ENCODE assay signal across 13 mouse cellular contexts in the genomic region with DNA sequence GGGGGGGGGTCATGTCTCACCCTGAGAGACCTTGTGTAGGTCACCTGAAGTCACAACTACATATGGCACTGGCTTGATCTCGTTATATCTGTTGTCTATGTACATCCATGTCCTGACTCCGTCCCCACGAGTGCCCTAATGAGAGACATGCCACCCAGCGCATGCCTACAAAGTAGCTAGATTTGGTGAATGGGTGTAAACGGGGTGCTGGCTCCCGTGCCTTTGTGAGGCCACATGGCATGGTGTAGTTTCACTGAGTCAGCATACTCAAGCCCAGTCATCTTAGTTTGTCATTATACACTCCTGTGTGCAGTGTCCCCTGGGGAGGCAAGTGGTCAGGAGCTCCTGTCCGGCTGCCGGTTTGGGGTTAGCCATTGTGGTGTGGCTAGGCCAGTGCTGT. TPM values are rescaled to one million over a fixed set of nuclear protein-coding genes. Genes with fewer than 3 reads are reported as not detected.
DNase-seq lines count a peak whose midpoint lies in the region; ATAC-seq and TF ChIP-seq lines count a peak whose summit lies in the region.
"Had no signal": no experiment of that assay in that cellular context is flagged by ENCODE, and none has a peak within 500 bp of the region (broad histone marks: within the 10 kb centered on the region; RNA-seq: fewer than 3 reads in every experiment).

No protein-coding gene starts in this region.

- peak overlapping the region; percentile 96 for H3K4me3 ChIP-seq in liver, embryonic 11.5 days (ENCODE audit: low read depth, low read length)
- peak overlapping the region; percentile 82 for H3K4me3 ChIP-seq in G1E (ENCODE audit: low read depth, low read length)
- peak overlapping the region; percentile 100 for H3K4me3 ChIP-seq in forebrain, embryonic 12.5 days (replicated peaks)
- H3K4me3 ChIP-seq in liver, embryonic 16.5 days (ENCODE audit: low read depth, low read length): peak overlapping the region; percentile 85

- H3K9ac ChIP-seq in liver, embryonic 11.5 days (ENCODE audit: low read depth, low read length): peak overlapping the region; percentile 99
- 0 out of 2 replicates have a peak overlapping the region, but pooled peaks have one; percentile 99 for H3K9ac ChIP-seq in forebrain, embryonic 12.5 days
- H3K9ac ChIP-seq in liver, embryonic 16.5 days (ENCODE audit: low read depth, low read length): peak overlapping the region; percentile 95

- H3K36me3 ChIP-seq in liver, embryonic 11.5 days (ENCODE audit: control insufficient read depth, insufficient read depth, low read length): peaks cover 40% of the 10 kb centered on the region
- peaks cover 57% of the 10 kb centered on the region for H3K36me3 ChIP-seq in G1E (replicated peaks)
- H3K36me3 ChIP-seq in forebrain, embryonic 12.5 days (replicated peaks): peaks cover 54% of the 10 kb centered on the region
- peaks cover 28% of the 10 kb centered on the region for H3K36me3 ChIP-seq in liver, embryonic 16.5 days (ENCODE audit: control insufficient read depth, insufficient read depth)

- WGBS in liver, embryonic 11.5 days: 81% methylated on average over 8 of the region's 8 CpGs
- 88% methylated on average over 8 of the region's 8 CpGs for WGBS in forebrain, embryonic 12.5 days
- WGBS in liver, embryonic 16.5 days (ENCODE audit: insufficient replicate concordance): 69% methylated on average over 8 of the region's 8 CpGs

- peak overlapping the region; percentile 85 for H3K4me2 ChIP-seq in liver, embryonic 11.5 days
- peak overlapping the region; percentile 84 for H3K4me2 ChIP-seq in forebrain, embryonic 12.5 days
- H3K4me2 ChIP-seq in liver, embryonic 16.5 days (ENCODE audit: low read depth, low read length): peak overlapping the region; percentile 92

- TF ChIP-seq CTCF in G1E (IDR thresholded peaks at IDR 0.05; ENCODE audit: low read depth, low read length): no peak

- H3K4me1 ChIP-seq in liver, embryonic 11.5 days (replicated peaks; ENCODE audit: control insufficient read depth, insufficient read depth, low read length): peaks cover 40% of the 10 kb centered on the region
- peaks cover 68% of the 10 kb centered on the region for H3K4me1 ChIP-seq in G1E (ENCODE audit: insufficient read depth, low read depth, low read length)
- H3K4me1 ChIP-seq in forebrain, embryonic 12.5 days: peaks cover 18% of the 10 kb centered on the region
- H3K4me1 ChIP-seq in liver, embryonic 16.5 days (ENCODE audit: control insufficient read depth, low read depth, low read length): peaks cover 40% of the 10 kb centered on the region

- no peak for DNase-seq in liver, embryonic 11.5 days (ENCODE audit: low spot score)
- DNase-seq in liver: no peak
- no peak for DNase-seq in G1E (ENCODE audit: low spot score)
- DNase-seq in embryo, embryonic 11 days: no peak
- no peak for DNase-seq in spleen, postnatal 10 days (ENCODE audit: low spot score in 2 of 2)
- DNase-seq: cerebellum, postnatal 36 days; right cerebral cortex, adult 18-20 months; thymus, postnatal 25 days had no signal

- peak overlapping the region; percentile 30; the same call in 1 of the 2 replicates for H3K27ac ChIP-seq in liver, embryonic 11.5 days (ENCODE audit: low read depth, low read length)
- H3K27ac ChIP-seq in forebrain, embryonic 12.5 days: no peak overlapping the region
- no peak overlapping the region for H3K27ac ChIP-seq in liver, embryonic 16.5 days (ENCODE audit: low read length)
- H3K27ac ChIP-seq: macrophage had no signal

- H3K9me3 ChIP-seq in liver, embryonic 11.5 days (ENCODE audit: control insufficient read depth, low read length): no peaks in the 10 kb centered on the region
- H3K9me3 ChIP-seq in G1E (replicated peaks): no peaks in the 10 kb centered on the region
- no peaks in the 10 kb centered on the region for H3K9me3 ChIP-seq in forebrain, embryonic 12.5 days
- no peaks in the 10 kb centered on the region for H3K9me3 ChIP-seq in liver, embryonic 16.5 days (replicated peaks; ENCODE audit: control insufficient read depth, low read length)

- ATAC-seq in liver, embryonic 11.5 days (replicated peaks; ENCODE audit: low FRiP score): no peak
- ATAC-seq in G1E (ENCODE audit: extremely low read depth, insufficient number of reproducible peaks, low FRiP score, poor library complexity, severe bottlenecking): no peak
- no peak for ATAC-seq in forebrain, embryonic 12.5 days (ENCODE audit: low FRiP score)
- no peak for ATAC-seq in liver, embryonic 16.5 days (ENCODE audit: low read depth)

- no peaks in the 10 kb centered on the region for H3K27me3 ChIP-seq in liver, embryonic 11.5 days (replicated peaks; ENCODE audit: control insufficient read depth, insufficient read depth, low read length)
- H3K27me3 ChIP-seq in G1E (ENCODE audit: insufficient read depth, low read length): no peaks in the 10 kb centered on the region; the same call in 1 of the 2 replicates
- H3K27me3 ChIP-seq in forebrain, embryonic 12.5 days: no peaks in the 10 kb centered on the region
- no peaks in the 10 kb centered on the region for H3K27me3 ChIP-seq in liver, embryonic 16.5 days (ENCODE audit: control insufficient read depth, insufficient read depth, low read depth, low read length)

RNA-seq across cellular contexts. Expression of gene Tfdp1, which starts 2.1 kb away (rescaled TPM):
- polyA plus RNA-seq in liver, embryonic 11.5 days (2014; fragmentation: Nextera tagmentation; extraction: Ambion mirVana): 217 and 230 TPM in 2 replicates
- total RNA-seq in G1E (2014; fragmentation: Nextera tagmentation) (237 and 247 TPM in 2 replicates), G1E (2017) (129 and 155 TPM in 2 replicates)
- polyA plus RNA-seq in G1E (2012): 29.6 and 68.6 TPM in 2 replicates
- 200 and 203 TPM in 2 replicates for polyA plus RNA-seq in forebrain, embryonic 12.5 days (2016; fragmentation: Nextera tagmentation; extraction: Ambion mirVana)
- 65.6 and 74.1 TPM in 2 replicates for polyA plus RNA-seq in liver, embryonic 16.5 days (2015; fragmentation: Nextera tagmentation; extraction: Ambion mirVana)

RNA-seq across cellular contexts. Expression of gene Tmco3, which starts 52.7 kb away (rescaled TPM):
- polyA plus RNA-seq in liver, embryonic 11.5 days (2014; fragmentation: Nextera tagmentation; extraction: Ambion mirVana): 18.8 and 19.7 TPM in 2 replicates
- total RNA-seq in G1E (2014; fragmentation: Nextera tagmentation) (5.8 and 7.0 TPM in 2 replicates), G1E (2017) (9.3 and 12.6 TPM in 2 replicates)
- polyA plus RNA-seq in G1E (2012): 10.2 and 13.4 TPM in 2 replicates
- 38.8 and 45.8 TPM in 2 replicates for polyA plus RNA-seq in forebrain, embryonic 12.5 days (2016; fragmentation: Nextera tagmentation; extraction: Ambion mirVana)
- polyA plus RNA-seq in liver, embryonic 16.5 days (2015; fragmentation: Nextera tagmentation; extraction: Ambion mirVana): 5.0 and 6.0 TPM in 2 replicates

RNA-seq across cellular contexts. Expression of gene Dcun1d2, which starts 52.7 kb away (rescaled TPM):
- polyA plus RNA-seq in liver, embryonic 11.5 days (2014; fragmentation: Nextera tagmentation; extraction: Ambion mirVana): 20.9 and 22.0 TPM in 2 replicates
- total RNA-seq in G1E (2014; fragmentation: Nextera tagmentation): 15.7 and 19.5 TPM in 2 replicates
- 24.0 and 28.5 TPM in 2 replicates for total RNA-seq in G1E (2017)
- 2.9 and 4.6 TPM in 2 replicates for polyA plus RNA-seq in G1E (2012)
- polyA plus RNA-seq in forebrain, embryonic 12.5 days (2016; fragmentation: Nextera tagmentation; extraction: Ambion mirVana): 32.4 and 33.1 TPM in 2 replicates
- 6.9 and 7.1 TPM in 2 replicates for polyA plus RNA-seq in liver, embryonic 16.5 days (2015; fragmentation: Nextera tagmentation; extraction: Ambion mirVana)

RNA-seq across cellular contexts. Expression of gene Atp4b, which starts 56.0 kb away (rescaled TPM):
- not detected in 2 replicates for polyA plus RNA-seq in liver, embryonic 11.5 days (2014; fragmentation: Nextera tagmentation; extraction: Ambion mirVana)
- total RNA-seq in G1E (2014; fragmentation: Nextera tagmentation) (not detected in 2 replicates), G1E (2017) (0.33 TPM in 1 of 2 replicates, not detected in the other)
- polyA plus RNA-seq in G1E (2012): not detected in 2 replicates
- polyA plus RNA-seq in forebrain, embryonic 12.5 days (2016; fragmentation: Nextera tagmentation; extraction: Ambion mirVana): not detected in 2 replicates
- polyA plus RNA-seq in liver, embryonic 16.5 days (2015; fragmentation: Nextera tagmentation; extraction: Ambion mirVana): 0.19 TPM in 1 of 2 replicates, not detected in the other
- total RNA-seq: granulocyte monocyte progenitor cell, adult 5-6 weeks; layer of hippocampus, adult 8-10 months had no signal
- polyA plus RNA-seq: macrophage had no signal
